Mouse (Mus musculus): ENCODE results near the gene Zfp735. TPM values are rescaled to one million over a fixed set of nuclear protein-coding genes. Genes with fewer than 3 reads are reported as not detected.

The Zfp735 gene
- not detected for total RNA-seq (2021)

DNA sequence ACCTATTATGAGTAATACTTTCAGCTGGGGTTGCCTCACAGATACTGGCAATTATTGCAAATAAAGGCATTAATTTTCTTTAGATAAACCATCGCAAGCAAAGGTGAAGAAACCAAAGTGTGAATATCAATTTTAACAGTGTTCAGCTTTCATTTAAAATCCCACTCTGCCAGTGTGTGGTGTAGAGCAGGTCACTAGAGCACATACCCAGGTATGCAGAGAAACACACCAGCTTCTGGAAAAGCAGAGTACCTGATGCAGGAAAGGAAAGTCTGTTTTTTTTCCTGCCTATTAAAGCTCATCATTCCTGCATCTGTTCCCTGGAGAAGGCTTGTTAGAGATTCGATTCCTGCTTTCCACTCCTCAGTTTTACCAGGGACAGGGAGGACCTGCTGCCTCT lies at the start of gene Zfp735:
Gene Zfp735, plus strand, starts transcription at position 301 of the 400 bp plus-strand sequence.
- DNase-seq (ENCODE audit: extremely low spot score in 1 of 2, low spot score in 1 of 2), result no peak

- DNase-seq (ENCODE audit: extremely low spot score in 1 of 2, low spot score in 1 of 2), result no peak
Measured at GRCm38 (mm10) chr11:73759115-73759514, 70.5 kb downstream of the Zfp735 start.

Other genes starting within 250 kb of the Zfp735 start
- not detected for gene Olfr380, start 231.3 kb upstream of the Zfp735 start, total RNA-seq (2021)
- not detected for gene Olfr381, start 197.2 kb upstream of the Zfp735 start, total RNA-seq (2021)
- gene Olfr382, start 171.6 kb upstream of the Zfp735 start, total RNA-seq (2021), result not detected
- gene Olfr385, start 95.8 kb upstream of the Zfp735 start, total RNA-seq (2021), result not detected
- not detected for gene Olfr384, start 90.2 kb upstream of the Zfp735 start, total RNA-seq (2021)
- gene Olfr389, start 91.9 kb downstream of the Zfp735 start, total RNA-seq (2021), result not detected
- not detected for gene Olfr390, start 94.2 kb downstream of the Zfp735 start, total RNA-seq (2021)
- gene Olfr391-ps, start 114.3 kb downstream of the Zfp735 start, total RNA-seq (2021), result not detected
- not detected for gene Olfr392, start 128.3 kb downstream of the Zfp735 start, total RNA-seq (2021)
- not detected for gene Olfr393, start 162.7 kb downstream of the Zfp735 start, total RNA-seq (2021)
- not detected for gene Olfr394, start 202.0 kb downstream of the Zfp735 start, total RNA-seq (2021)
- not detected for gene Olfr395, start 220.5 kb downstream of the Zfp735 start, total RNA-seq (2021)
- not detected for gene Olfr23, start 247.9 kb downstream of the Zfp735 start, total RNA-seq (2021)

Measured in layer of hippocampus, postnatal 25 days (tissue).